ENCODE assay signal across 17 mouse cellular contexts in the genomic region with DNA sequence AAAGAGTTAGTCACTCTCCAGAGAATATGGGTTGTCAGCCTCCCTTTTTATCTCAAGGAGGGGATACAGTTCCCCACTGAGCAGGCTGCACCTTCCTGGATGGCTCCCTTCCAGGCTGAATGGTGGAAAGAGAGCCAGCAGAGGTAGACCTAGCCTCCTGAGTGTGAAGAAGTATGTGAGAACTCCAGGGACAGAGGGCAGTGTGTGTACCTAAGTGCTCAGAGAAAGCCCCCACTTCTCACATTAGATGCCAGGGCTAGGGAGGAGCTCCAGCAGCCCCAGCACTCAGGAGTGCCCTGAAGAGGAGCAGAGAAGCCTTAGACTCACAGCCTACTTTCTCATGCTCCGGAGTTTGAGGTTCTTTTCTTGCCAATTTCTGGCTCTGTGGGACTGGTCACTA. TPM values are rescaled to one million over a fixed set of nuclear protein-coding genes. Genes with fewer than 3 reads are reported as not detected.
DNase-seq lines count a peak whose midpoint lies in the region; ATAC-seq and TF ChIP-seq lines count a peak whose summit lies in the region.
"Had no signal": no experiment of that assay in that cellular context is flagged by ENCODE, and none has a peak within 500 bp of the region (broad histone marks: within the 10 kb centered on the region; RNA-seq: fewer than 3 reads in every experiment).

No protein-coding gene starts in this region.

- H3K27ac ChIP-seq in heart, embryonic 16.5 days (ENCODE audit: low read length): 0 out of 2 replicates have a peak overlapping the region, but pooled peaks have one; percentile 29
- no peak overlapping the region for H3K27ac ChIP-seq in heart, embryonic 11.5 days (ENCODE audit: low read depth, low read length)
- peak overlapping the region; percentile 53; the same call in 1 of the 2 replicates for H3K27ac ChIP-seq in liver, embryonic 12.5 days
- peak overlapping the region; percentile 81 for H3K27ac ChIP-seq in cortical plate, adult 2 months (ENCODE audit: insufficient read depth, low read length)
- H3K27ac ChIP-seq: embryonic facial prominence, embryonic 13.5 days; limb, embryonic 15.5 days; midbrain, embryonic 10.5 days; stomach, postnatal 0 days had no signal

- ATAC-seq in heart, embryonic 16.5 days (replicated peaks; ENCODE audit: extremely low read depth, insufficient read depth, low FRiP score): no peak
- ATAC-seq in heart, embryonic 11.5 days (replicated peaks; ENCODE audit: insufficient number of reproducible peaks, low FRiP score, low TSS enrichment): no peak
- ATAC-seq in liver, embryonic 12.5 days: no peak

- peaks cover 16% of the 10 kb centered on the region for H3K36me3 ChIP-seq in heart, embryonic 16.5 days (ENCODE audit: control insufficient read depth, insufficient read depth)
- peaks cover 13% of the 10 kb centered on the region for H3K36me3 ChIP-seq in heart, embryonic 11.5 days (ENCODE audit: control insufficient read depth, insufficient read depth, low read length)
- peaks cover 89% of the 10 kb centered on the region for H3K36me3 ChIP-seq in liver, embryonic 12.5 days

- H3K9me3 ChIP-seq in heart, embryonic 16.5 days (replicated peaks; ENCODE audit: control insufficient read depth, low read length): no peaks in the 10 kb centered on the region
- no peaks in the 10 kb centered on the region for H3K9me3 ChIP-seq in heart, embryonic 11.5 days (replicated peaks; ENCODE audit: control insufficient read depth, low read length)
- H3K9me3 ChIP-seq in liver, embryonic 12.5 days (replicated peaks): no peaks in the 10 kb centered on the region
- H3K9me3 ChIP-seq: embryonic facial prominence, embryonic 13.5 days; limb, embryonic 15.5 days; midbrain, embryonic 10.5 days had no signal

- H3K9ac ChIP-seq in heart, embryonic 16.5 days (ENCODE audit: low read length): no peak overlapping the region
- no peak overlapping the region for H3K9ac ChIP-seq in heart, embryonic 11.5 days (ENCODE audit: low read depth, low read length)
- no peak overlapping the region for H3K9ac ChIP-seq in liver, embryonic 12.5 days
- H3K9ac ChIP-seq: embryonic facial prominence, embryonic 13.5 days; limb, embryonic 15.5 days had no signal

- no peaks in the 10 kb centered on the region for H3K27me3 ChIP-seq in heart, embryonic 16.5 days (ENCODE audit: control insufficient read depth, insufficient read depth, low read length)
- no peaks in the 10 kb centered on the region for H3K27me3 ChIP-seq in heart, embryonic 11.5 days (ENCODE audit: control insufficient read depth, insufficient read depth, low read length)
- H3K27me3 ChIP-seq in liver, embryonic 12.5 days (replicated peaks): no peaks in the 10 kb centered on the region
- H3K27me3 ChIP-seq: embryonic facial prominence, embryonic 13.5 days; limb, embryonic 15.5 days had no signal

- WGBS in heart, embryonic 16.5 days: 82% methylated on average over 1 of the region's 1 CpGs
- WGBS in heart, embryonic 11.5 days (ENCODE audit: insufficient replicate concordance): 91% methylated on average over 1 of the region's 1 CpGs
- WGBS in liver, embryonic 12.5 days (ENCODE audit: insufficient replicate concordance): 93% methylated on average over 1 of the region's 1 CpGs

- no peak overlapping the region for H3K4me2 ChIP-seq in heart, embryonic 16.5 days (ENCODE audit: low read depth, low read length)
- no peak overlapping the region for H3K4me2 ChIP-seq in heart, embryonic 11.5 days
- no peak overlapping the region for H3K4me2 ChIP-seq in liver, embryonic 12.5 days
- H3K4me2 ChIP-seq: embryonic facial prominence, embryonic 13.5 days; limb, embryonic 15.5 days had no signal

- no peak overlapping the region for H3K4me3 ChIP-seq in heart, embryonic 16.5 days (ENCODE audit: low read length)
- H3K4me3 ChIP-seq in heart, embryonic 11.5 days (ENCODE audit: low read depth, low read length): no peak overlapping the region
- H3K4me3 ChIP-seq in liver, embryonic 12.5 days: no peak overlapping the region
- no peak overlapping the region for H3K4me3 ChIP-seq in cortical plate, adult 2 months (ENCODE audit: insufficient read depth, low read length)
- H3K4me3 ChIP-seq: embryonic facial prominence, embryonic 13.5 days; limb, embryonic 15.5 days; midbrain, embryonic 10.5 days had no signal

- no peak for TF ChIP-seq POLR2A in cortical plate, adult 2 months (IDR thresholded peaks at IDR 0.05; ENCODE audit: extremely low read depth, insufficient read depth, low read length)

- no peak for TF ChIP-seq CTCF in cortical plate, adult 2 months (IDR thresholded peaks at IDR 0.05; ENCODE audit: extremely low read depth, insufficient read depth, low read length)

- peaks cover 29% of the 10 kb centered on the region for H3K4me1 ChIP-seq in heart, embryonic 16.5 days (ENCODE audit: control insufficient read depth, insufficient read depth, low read length)
- peaks cover 22% of the 10 kb centered on the region for H3K4me1 ChIP-seq in heart, embryonic 11.5 days (ENCODE audit: control insufficient read depth, insufficient read depth, low read length)
- H3K4me1 ChIP-seq in liver, embryonic 12.5 days: peaks cover 60% of the 10 kb centered on the region
- H3K4me1 ChIP-seq in cortical plate, adult 2 months (ENCODE audit: control insufficient read depth, insufficient read depth, low read length): no peaks in the 10 kb centered on the region
- H3K4me1 ChIP-seq: embryonic facial prominence, embryonic 13.5 days; midbrain, embryonic 10.5 days had no signal

- DNase-seq in liver: no peak
- DNase-seq in lung, postnatal 10 days: peak; percentile 15
- DNase-seq in adrenal gland, adult 8-10 months: no peak
- DNase-seq: cerebellum, adult 11 months; cerebellum, postnatal 36 days; heart, postnatal 14 days; kidney, postnatal 10 days; thymus, postnatal 36 days had no signal

RNA-seq across cellular contexts. Expression of gene Tbxas1, which starts 59.0 kb away (rescaled TPM):
- 1.6 and 1.9 TPM in 2 replicates for polyA plus RNA-seq in heart, embryonic 16.5 days (2015; fragmentation: Nextera tagmentation; extraction: Ambion mirVana)
- 1.7 and 2.4 TPM in 2 replicates for polyA plus RNA-seq in heart, embryonic 11.5 days (2014; fragmentation: Nextera tagmentation; extraction: Ambion mirVana)
- 11.3 and 12.9 TPM in 2 replicates for polyA plus RNA-seq in liver, embryonic 12.5 days (2016; fragmentation: Nextera tagmentation; extraction: Ambion mirVana)
- polyA plus RNA-seq in cortical plate, adult 2 months (2012; rRNA removed): 2.7 and 3.0 TPM in 2 replicates
- total RNA-seq in adrenal gland, adult 8-10 months (2022): 10 to 100 TPM in 2 of 4 experiments, 1 to 10 TPM in 2; 6.9 to 10.5 (median 9.8) TPM
- total RNA-seq: ES-E14 had no signal

RNA-seq across cellular contexts. Expression of gene Hipk2, which starts 59.7 kb away (rescaled TPM):
- 9.4 and 11.2 TPM in 2 replicates for polyA plus RNA-seq in heart, embryonic 16.5 days (2015; fragmentation: Nextera tagmentation; extraction: Ambion mirVana)
- 15.1 and 18.9 TPM in 2 replicates for polyA plus RNA-seq in heart, embryonic 11.5 days (2014; fragmentation: Nextera tagmentation; extraction: Ambion mirVana)
- polyA plus RNA-seq in liver, embryonic 12.5 days (2016; fragmentation: Nextera tagmentation; extraction: Ambion mirVana): 26.8 and 28.9 TPM in 2 replicates
- polyA plus RNA-seq in cortical plate, adult 2 months (2012; rRNA removed): 22.1 and 26.9 TPM in 2 replicates
- total RNA-seq in adrenal gland, adult 8-10 months (2022): 100 to 1,000 TPM; 143 to 161 (median 151) TPM
